Mouse (Mus musculus): ENCODE measurements around the gene Tnnt2. TPM values are rescaled to one million over a fixed set of nuclear protein-coding genes. Genes with fewer than 3 reads are reported as not detected.
A peak's percentile ranks its signal among the peaks of the same experiment; 100 is the strongest.

Gene Tnnt2
- total and polyA plus RNA-seq, 3 experiments, result 3,392 to 9,301 (median 8,290) TPM

DNA sequence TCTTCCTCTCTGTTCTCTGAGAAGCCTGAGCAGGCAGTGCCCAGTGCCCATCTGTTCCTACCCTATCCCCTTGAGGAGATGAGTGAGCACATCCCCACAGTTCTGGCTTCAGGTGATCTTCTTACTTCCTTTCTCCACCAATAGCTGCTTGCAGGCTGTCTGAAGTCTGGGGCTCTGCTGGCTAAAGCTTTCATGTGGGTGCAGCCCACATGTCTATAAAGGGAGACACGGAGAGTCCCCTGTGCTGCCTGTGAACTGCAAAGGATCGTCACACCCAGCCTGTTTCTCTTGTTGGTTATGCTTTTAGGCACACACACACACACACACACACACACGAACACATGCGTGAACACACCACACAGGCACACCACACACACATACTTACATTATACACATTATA is 36.8 kb downstream of the Tnnt2 start:
- Histone ChIP-seq H3K27ac (no peak overlapping the region), H3K4me3 (no peak overlapping the region), H3K36me3 (ENCODE audit: control insufficient read depth, insufficient read depth, low read length) (no peaks in the 10 kb centered on the region), H3K4me1 (ENCODE audit: control insufficient read depth, insufficient read depth, low read length) (no peaks in the 10 kb centered on the region), H3K9ac (ENCODE audit: low read depth, low read length) (no peak overlapping the region), H3K79me2 (replicated peaks; ENCODE audit: control insufficient read depth, insufficient read depth, low read length) (no peaks in the 10 kb centered on the region), H3K27me3 (ENCODE audit: control insufficient read depth, insufficient read depth, low read length) (peaks cover 2% of the 10 kb centered on the region; the same call in 1 of the 2 replicates)
- intact Hi-C loops (cut with DNase I), result no loop called here
- WGBS, result 83% methylated on average over 4 of the region's 4 CpGs
- TF ChIP-seq CTCF (IDR thresholded peaks at IDR 0.05) (no peak), EP300 (IDR thresholded peaks at IDR 0.05; ENCODE audit: insufficient read depth, low read depth, low read length) (no peak), POLR2A (IDR thresholded peaks at IDR 0.05; ENCODE audit: insufficient read depth, low read depth, low read length) (no peak)
- no peak for DNase-seq

DNA sequence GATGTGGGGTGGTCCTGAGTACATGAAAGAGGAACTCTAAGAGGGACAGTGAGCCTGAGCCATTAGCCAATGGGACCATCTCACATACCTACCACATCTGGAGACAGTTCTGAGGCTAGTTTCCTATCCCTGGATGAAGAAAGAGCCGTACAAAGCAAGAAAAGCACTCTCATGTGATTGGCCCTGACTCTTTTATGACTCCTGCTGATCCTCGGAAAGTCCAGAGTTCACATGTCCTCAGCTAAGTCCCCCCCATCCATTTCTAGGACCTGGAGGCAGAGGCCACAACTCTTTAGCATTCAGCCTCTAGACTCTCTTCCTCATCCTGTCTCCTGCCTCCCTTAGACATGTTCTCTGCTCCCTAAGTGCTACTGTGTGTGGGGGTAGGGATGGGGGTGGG is 41.1 kb downstream of the Tnnt2 start:
- H3K4me3 ChIP-seq, result no peak overlapping the region
- no peak for DNase-seq
- intact Hi-C loops (cut with DNase I), result no loop called here
- H3K36me3 ChIP-seq (ENCODE audit: control insufficient read depth, insufficient read depth, low read length), result no peaks in the 10 kb centered on the region
- no peaks in the 10 kb centered on the region for H3K4me1 ChIP-seq (ENCODE audit: control insufficient read depth, insufficient read depth, low read length)
- TF ChIP-seq EP300 (IDR thresholded peaks at IDR 0.05; ENCODE audit: insufficient read depth, low read depth, low read length) (no peak), CTCF (IDR thresholded peaks at IDR 0.05) (no peak), POLR2A (IDR thresholded peaks at IDR 0.05; ENCODE audit: insufficient read depth, low read depth, low read length) (no peak)
- no peak overlapping the region for H3K27ac ChIP-seq
- no peak overlapping the region for H3K9ac ChIP-seq (ENCODE audit: low read depth, low read length)
- no peaks in the 10 kb centered on the region for H3K79me2 ChIP-seq (replicated peaks; ENCODE audit: control insufficient read depth, insufficient read depth, low read length)
- 56% methylated on average over 2 of the region's 2 CpGs for WGBS
- H3K27me3 ChIP-seq (ENCODE audit: control insufficient read depth, insufficient read depth, low read length), result no peaks in the 10 kb centered on the region

DNA sequence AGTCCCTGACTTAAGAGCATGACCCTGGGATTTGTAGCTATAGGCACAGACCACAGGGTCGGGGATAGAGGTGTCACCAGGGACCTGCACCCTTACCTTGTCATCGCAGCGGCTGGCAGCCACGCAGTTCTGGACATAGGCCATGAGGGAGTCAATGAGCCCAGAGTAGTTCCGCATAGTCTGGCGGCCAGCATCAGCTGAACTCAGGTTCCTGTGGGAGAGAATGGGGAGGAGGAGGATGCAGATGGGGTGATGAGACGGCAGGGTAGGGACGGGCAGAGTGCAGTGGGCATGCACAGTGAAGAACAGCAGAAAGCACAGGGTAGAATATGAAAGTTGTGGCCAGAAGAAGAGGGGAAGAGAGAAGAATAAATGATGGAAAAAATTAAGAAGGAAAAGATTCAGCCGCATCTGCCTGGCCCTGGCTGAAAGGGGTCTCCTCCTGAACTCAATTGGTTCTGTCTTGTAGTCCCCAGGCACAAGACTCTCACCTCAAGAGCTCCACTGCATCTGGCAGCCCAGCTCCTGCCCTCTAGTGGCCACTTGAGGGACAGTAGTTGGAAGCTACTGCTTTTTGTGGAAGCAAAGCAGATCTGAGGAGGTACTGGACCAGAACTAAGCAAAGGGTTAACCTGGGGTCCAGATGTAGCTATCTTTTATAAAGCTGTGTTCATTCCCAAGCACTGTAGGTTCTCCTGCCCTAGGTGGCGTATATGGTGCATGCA is 46.4 kb downstream of the Tnnt2 start:
- peak; percentile 34 to 42 for DNase-seq
- no peaks in the 10 kb centered on the region for H3K27me3 ChIP-seq (ENCODE audit: control insufficient read depth, insufficient read depth, low read length)
- H3K36me3 ChIP-seq (ENCODE audit: control insufficient read depth, insufficient read depth, low read length), result no peaks in the 10 kb centered on the region
- WGBS, result 67% methylated on average over 10 of the region's 10 CpGs
- intact Hi-C loops (cut with DNase I), result loop anchor here (2.0 to 5.0 kb wide), 2 partner anchors 18 to 60 kb away; no protein-coding TSS in a partner anchor
- H3K4me1 ChIP-seq (ENCODE audit: control insufficient read depth, insufficient read depth, low read length), result no peaks in the 10 kb centered on the region
- no peak overlapping the region for H3K4me3 ChIP-seq
- no peak overlapping the region for H3K9ac ChIP-seq (ENCODE audit: low read depth, low read length)
- TF ChIP-seq CTCF (IDR thresholded peaks at IDR 0.05) (peak; percentile 87), POLR2A (IDR thresholded peaks at IDR 0.05; ENCODE audit: insufficient read depth, low read depth, low read length) (no peak)
- no peak overlapping the region for H3K27ac ChIP-seq
- H3K79me2 ChIP-seq (replicated peaks; ENCODE audit: control insufficient read depth, insufficient read depth, low read length), result no peaks in the 10 kb centered on the region

DNA sequence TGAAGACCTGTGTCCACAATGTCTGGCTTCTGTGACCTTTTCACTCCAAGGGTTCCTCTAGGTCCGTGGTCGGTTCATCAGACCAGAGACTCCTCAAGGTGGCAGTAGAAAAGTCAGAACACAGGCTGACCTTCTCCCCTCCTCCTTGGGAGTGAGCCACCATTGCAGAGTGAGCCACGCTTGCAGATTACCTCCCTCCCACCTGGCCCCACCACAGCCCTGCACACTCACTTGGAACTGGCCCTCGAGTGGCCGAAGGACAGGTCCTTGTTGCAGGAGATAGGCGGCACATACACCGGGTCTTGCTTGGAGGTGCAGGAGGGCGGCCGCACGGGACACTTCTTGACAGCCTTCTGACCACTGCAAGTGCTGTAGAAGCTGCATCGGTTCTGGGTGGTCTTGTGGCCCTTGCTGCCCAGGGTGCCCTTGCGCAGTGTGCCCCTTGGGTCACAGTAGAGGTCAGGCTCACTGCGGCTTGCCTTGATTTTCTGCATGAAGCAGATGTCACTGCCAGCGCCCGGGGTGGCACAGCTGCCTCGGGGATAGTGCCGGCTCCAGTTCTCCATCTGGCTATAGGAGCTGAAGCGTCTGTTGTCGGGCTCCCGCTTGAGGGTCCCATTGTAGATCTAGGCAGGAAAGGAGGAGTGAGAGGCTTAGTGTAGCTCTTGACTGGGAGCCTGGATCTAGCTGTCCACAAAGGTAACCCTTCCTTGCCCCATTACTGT is 53.5 kb downstream of the Tnnt2 start:
- 77% methylated on average over 20 of the region's 20 CpGs for WGBS
- no peak overlapping the region for H3K4me3 ChIP-seq
- H3K27ac ChIP-seq, result no peak overlapping the region
- TF ChIP-seq POLR2A (IDR thresholded peaks at IDR 0.05; ENCODE audit: insufficient read depth, low read depth, low read length) (no peak), EP300 (IDR thresholded peaks at IDR 0.05; ENCODE audit: insufficient read depth, low read depth, low read length) (no peak), CTCF (IDR thresholded peaks at IDR 0.05) (no peak)
- H3K79me2 ChIP-seq (replicated peaks; ENCODE audit: control insufficient read depth, insufficient read depth, low read length), result no peaks in the 10 kb centered on the region
- DNase-seq, result no peak
- no peaks in the 10 kb centered on the region for H3K4me1 ChIP-seq (ENCODE audit: control insufficient read depth, insufficient read depth, low read length)
- H3K36me3 ChIP-seq (ENCODE audit: control insufficient read depth, insufficient read depth, low read length), result no peaks in the 10 kb centered on the region
- intact Hi-C loops (cut with DNase I), result no loop called here
- no peaks in the 10 kb centered on the region for H3K27me3 ChIP-seq (ENCODE audit: control insufficient read depth, insufficient read depth, low read length)
- H3K9ac ChIP-seq (ENCODE audit: low read depth, low read length), result no peak overlapping the region

DNA sequence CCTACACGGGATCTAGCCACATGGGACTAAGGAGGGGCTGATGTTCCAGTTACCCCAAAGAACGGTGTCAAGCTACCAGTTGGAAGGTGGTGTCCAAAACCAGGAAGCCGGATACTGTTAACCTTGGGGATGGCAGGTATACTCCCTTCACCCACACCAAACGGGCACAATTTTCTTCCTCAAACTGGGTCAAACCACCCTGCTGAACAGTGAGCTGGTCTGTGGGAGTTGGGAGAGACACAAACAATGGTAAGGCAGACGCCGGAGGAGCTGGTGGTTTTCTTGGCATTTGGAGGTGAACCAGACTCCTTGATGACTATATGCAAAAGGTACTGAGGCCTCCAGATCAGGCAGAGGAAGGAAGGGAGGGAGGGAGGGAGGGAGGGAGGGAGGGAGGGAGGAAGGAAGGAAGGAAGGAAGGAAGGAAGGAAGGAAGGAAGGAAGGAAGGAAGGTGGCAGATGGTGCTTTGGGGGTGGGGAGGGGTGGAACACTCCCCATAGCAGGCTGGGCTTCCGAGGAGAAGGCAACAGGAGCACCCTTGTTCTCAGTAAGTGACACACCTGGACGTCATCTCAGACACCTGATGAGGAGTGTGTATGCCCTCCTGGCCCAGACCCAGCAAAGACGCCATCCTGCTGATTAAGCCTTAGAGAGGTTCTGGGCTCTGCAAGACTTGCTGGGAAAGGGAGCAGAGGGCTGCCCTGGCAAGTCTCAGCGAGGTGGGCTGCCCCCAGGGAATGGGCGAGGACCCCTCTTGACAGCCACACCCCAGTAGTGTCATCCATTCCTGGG is 55.5 kb downstream of the Tnnt2 start:
- H3K4me1 ChIP-seq (ENCODE audit: control insufficient read depth, insufficient read depth, low read length), result no peaks in the 10 kb centered on the region
- WGBS, result 59% methylated on average over 11 of the region's 11 CpGs
- DNase-seq, result no peak
- H3K27me3 ChIP-seq (ENCODE audit: control insufficient read depth, insufficient read depth, low read length), result no peaks in the 10 kb centered on the region
- no peak overlapping the region for H3K9ac ChIP-seq (ENCODE audit: low read depth, low read length)
- H3K36me3 ChIP-seq (ENCODE audit: control insufficient read depth, insufficient read depth, low read length), result no peaks in the 10 kb centered on the region
- H3K27ac ChIP-seq, result no peak overlapping the region
- intact Hi-C loops (cut with DNase I), result no loop called here
- TF ChIP-seq POLR2A (IDR thresholded peaks at IDR 0.05; ENCODE audit: insufficient read depth, low read depth, low read length) (no peak), EP300 (IDR thresholded peaks at IDR 0.05; ENCODE audit: insufficient read depth, low read depth, low read length) (no peak), CTCF (IDR thresholded peaks at IDR 0.05) (no peak)
- H3K4me3 ChIP-seq, result no peak overlapping the region
- no peaks in the 10 kb centered on the region for H3K79me2 ChIP-seq (replicated peaks; ENCODE audit: control insufficient read depth, insufficient read depth, low read length)

Data from heart, adult 2 months (tissue).